In genomic region chr16:17558811-17559210, GRCm38 (mm10) we compare ENCODE assay signal across 10 mouse cellular contexts. TPM values are rescaled to one million over a fixed set of nuclear protein-coding genes. Genes with fewer than 3 reads are reported as not detected.
DNase-seq lines count a peak whose midpoint lies in the region; ATAC-seq and TF ChIP-seq lines count a peak whose summit lies in the region.
"Had no signal": no experiment of that assay in that cellular context is flagged by ENCODE, and none has a peak within 500 bp of the region (broad histone marks: within the 10 kb centered on the region; RNA-seq: fewer than 3 reads in every experiment).

No protein-coding gene starts in this region.

- 0 out of 2 replicates have a peak overlapping the region, but pooled peaks have one; percentile 9 for H3K9ac ChIP-seq in lung, embryonic 14.5 days
- H3K9ac ChIP-seq in embryonic facial prominence, embryonic 12.5 days: no peak overlapping the region
- H3K9ac ChIP-seq in limb, embryonic 14.5 days (ENCODE audit: low read depth, low read length, severe bottlenecking): 0 out of 2 replicates have a peak overlapping the region, but pooled peaks have one; percentile 7
- 0 out of 2 replicates have a peak overlapping the region, but pooled peaks have one; percentile 17 for H3K9ac ChIP-seq in neural tube, embryonic 15.5 days (replicated peaks)

- TF ChIP-seq CTCF in lung, embryonic 14.5 days (IDR thresholded peaks at IDR 0.05; ENCODE audit: low read depth): no peak

- no peaks in the 10 kb centered on the region for H3K27me3 ChIP-seq in lung, embryonic 14.5 days (ENCODE audit: insufficient read depth, low read length)
- H3K27me3 ChIP-seq in embryonic facial prominence, embryonic 12.5 days: peaks cover 18% of the 10 kb centered on the region
- H3K27me3 ChIP-seq in limb, embryonic 14.5 days (ENCODE audit: control insufficient read depth, insufficient read depth, low read length): peaks cover 5% of the 10 kb centered on the region; the same call in 1 of the 2 replicates
- peaks cover 29% of the 10 kb centered on the region; the same call in 1 of the 2 replicates for H3K27me3 ChIP-seq in neural tube, embryonic 15.5 days (replicated peaks)

- DNase-seq in lung, embryonic 14.5 days: peak; percentile 59
- DNase-seq in lung, postnatal 10 days: no peak
- no peak for DNase-seq in limb, embryonic 14.5 days (ENCODE audit: low spot score)
- DNase-seq in cerebellum, adult 8-10 months: no peak
- no peak for DNase-seq in right cerebral cortex, postnatal 36 days (ENCODE audit: low spot score in 2 of 2)
- DNase-seq in adrenal gland, postnatal 25 days: no peak
- DNase-seq: gastrocnemius, postnatal 36 days; thymus, adult 2 months had no signal

- H3K9me3 ChIP-seq in lung, embryonic 14.5 days (ENCODE audit: low read depth, low read length): no peaks in the 10 kb centered on the region
- H3K9me3 ChIP-seq in embryonic facial prominence, embryonic 12.5 days: no peaks in the 10 kb centered on the region
- no peaks in the 10 kb centered on the region for H3K9me3 ChIP-seq in limb, embryonic 14.5 days (ENCODE audit: control insufficient read depth, low read length)
- no peaks in the 10 kb centered on the region for H3K9me3 ChIP-seq in neural tube, embryonic 15.5 days (replicated peaks)

- WGBS in lung, embryonic 14.5 days: 2% methylated on average over 5 of the region's 5 CpGs
- WGBS in embryonic facial prominence, embryonic 12.5 days: 1% methylated on average over 5 of the region's 5 CpGs
- WGBS in limb, embryonic 14.5 days: 3% methylated on average over 5 of the region's 5 CpGs
- 1% methylated on average over 5 of the region's 5 CpGs for WGBS in neural tube, embryonic 15.5 days

- peak; percentile 5; the same call in 1 of the 2 replicates for ATAC-seq in lung, embryonic 14.5 days (ENCODE audit: insufficient read depth)
- no peak for ATAC-seq in embryonic facial prominence, embryonic 12.5 days (ENCODE audit: insufficient number of reproducible peaks, insufficient read depth, low FRiP score, low TSS enrichment)
- no peak for ATAC-seq in limb, embryonic 14.5 days (ENCODE audit: low FRiP score, low read depth)
- ATAC-seq in neural tube, embryonic 15.5 days (ENCODE audit: low FRiP score): no peak

- peak overlapping the region; percentile 26; the same call in 1 of the 2 replicates for H3K27ac ChIP-seq in lung, embryonic 14.5 days (ENCODE audit: low read depth)
- H3K27ac ChIP-seq in embryonic facial prominence, embryonic 12.5 days: no peak overlapping the region
- no peak overlapping the region for H3K27ac ChIP-seq in limb, embryonic 14.5 days (replicated peaks; ENCODE audit: low read depth, low read length)
- H3K27ac ChIP-seq in neural tube, embryonic 15.5 days (replicated peaks): no peak overlapping the region

- no peaks in the 10 kb centered on the region for H3K36me3 ChIP-seq in lung, embryonic 14.5 days (ENCODE audit: insufficient read depth)
- no peaks in the 10 kb centered on the region for H3K36me3 ChIP-seq in embryonic facial prominence, embryonic 12.5 days
- H3K36me3 ChIP-seq in limb, embryonic 14.5 days (ENCODE audit: control insufficient read depth, insufficient read depth, low read length): no peaks in the 10 kb centered on the region
- H3K36me3 ChIP-seq in neural tube, embryonic 15.5 days: no peaks in the 10 kb centered on the region

- no peak overlapping the region for H3K4me3 ChIP-seq in lung, embryonic 14.5 days (ENCODE audit: low read depth, low read length)
- no peak overlapping the region for H3K4me3 ChIP-seq in embryonic facial prominence, embryonic 12.5 days
- H3K4me3 ChIP-seq in limb, embryonic 14.5 days (replicated peaks; ENCODE audit: low read length): no peak overlapping the region
- no peak overlapping the region for H3K4me3 ChIP-seq in neural tube, embryonic 15.5 days (replicated peaks)

- peak overlapping the region; percentile 29 for H3K4me2 ChIP-seq in lung, embryonic 14.5 days
- H3K4me2 ChIP-seq in embryonic facial prominence, embryonic 12.5 days (replicated peaks): peak overlapping the region; percentile 25
- H3K4me2 ChIP-seq in limb, embryonic 14.5 days (replicated peaks; ENCODE audit: low read depth, low read length, severe bottlenecking): 0 out of 2 replicates have a peak overlapping the region, but pooled peaks have one; percentile 15
- H3K4me2 ChIP-seq in neural tube, embryonic 15.5 days: peak overlapping the region; percentile 17

- H3K4me1 ChIP-seq in lung, embryonic 14.5 days (ENCODE audit: insufficient read depth): peaks cover 13% of the 10 kb centered on the region; the same call in 1 of the 2 replicates
- peaks cover 45% of the 10 kb centered on the region for H3K4me1 ChIP-seq in embryonic facial prominence, embryonic 12.5 days
- H3K4me1 ChIP-seq in limb, embryonic 14.5 days (ENCODE audit: control insufficient read depth, insufficient read depth, low read length): peaks cover 29% of the 10 kb centered on the region
- peaks cover 36% of the 10 kb centered on the region for H3K4me1 ChIP-seq in neural tube, embryonic 15.5 days

- no peak for TF ChIP-seq POLR2A in limb, embryonic 14.5 days (IDR thresholded peaks at IDR 0.05; ENCODE audit: borderline replicate concordance, extremely low read depth, insufficient read depth, insufficient read length)

RNA-seq across cellular contexts. Expression of gene Lrrc74b, which starts 2.2 kb away (rescaled TPM):
- 0.31 and 0.42 TPM in 2 replicates for polyA plus RNA-seq in lung, embryonic 14.5 days (2014; fragmentation: Nextera tagmentation; extraction: Ambion mirVana)
- not detected in 2 replicates for polyA plus RNA-seq in embryonic facial prominence, embryonic 12.5 days (2016; fragmentation: Nextera tagmentation; extraction: Ambion mirVana)
- 0.08 and 0.23 TPM in 2 replicates for polyA plus RNA-seq in limb, embryonic 14.5 days (2012; rRNA removed)
- polyA plus RNA-seq in limb, embryonic 14.5 days (2014; fragmentation: Nextera tagmentation; extraction: Ambion mirVana): 0.29 TPM in 1 of 2 replicates, not detected in the other
- 0.98 and 1.3 TPM in 2 replicates for polyA plus RNA-seq in neural tube, embryonic 15.5 days (2015; fragmentation: Nextera tagmentation; extraction: Ambion mirVana)
- total RNA-seq in adrenal gland, postnatal 25 days (2021): 0.12 TPM in 1 of 2 replicates, not detected in the other

RNA-seq across cellular contexts. Expression of gene P2rx6, which starts 2.9 kb away (rescaled TPM):
- 1.6 and 1.7 TPM in 2 replicates for polyA plus RNA-seq in lung, embryonic 14.5 days (2014; fragmentation: Nextera tagmentation; extraction: Ambion mirVana)
- 0.34 and 0.46 TPM in 2 replicates for polyA plus RNA-seq in embryonic facial prominence, embryonic 12.5 days (2016; fragmentation: Nextera tagmentation; extraction: Ambion mirVana)
- polyA plus RNA-seq in limb, embryonic 14.5 days (2012; rRNA removed): 0.92 and 0.99 TPM in 2 replicates
- polyA plus RNA-seq in limb, embryonic 14.5 days (2014; fragmentation: Nextera tagmentation; extraction: Ambion mirVana): 0.47 and 0.82 TPM in 2 replicates
- 2.6 and 2.8 TPM in 2 replicates for polyA plus RNA-seq in neural tube, embryonic 15.5 days (2015; fragmentation: Nextera tagmentation; extraction: Ambion mirVana)
- total RNA-seq in adrenal gland, postnatal 25 days (2021): 0.61 and 0.76 TPM in 2 replicates

RNA-seq across cellular contexts. Expression of gene Slc7a4, which starts 24.2 kb away (rescaled TPM):
- polyA plus RNA-seq in lung, embryonic 14.5 days (2014; fragmentation: Nextera tagmentation; extraction: Ambion mirVana): 6.2 and 8.0 TPM in 2 replicates
- 3.7 and 3.8 TPM in 2 replicates for polyA plus RNA-seq in embryonic facial prominence, embryonic 12.5 days (2016; fragmentation: Nextera tagmentation; extraction: Ambion mirVana)
- polyA plus RNA-seq in limb, embryonic 14.5 days (2012; rRNA removed): 7.7 and 14.2 TPM in 2 replicates
- polyA plus RNA-seq in limb, embryonic 14.5 days (2014; fragmentation: Nextera tagmentation; extraction: Ambion mirVana): 8.0 and 8.2 TPM in 2 replicates
- polyA plus RNA-seq in neural tube, embryonic 15.5 days (2015; fragmentation: Nextera tagmentation; extraction: Ambion mirVana): 40.4 and 46.1 TPM in 2 replicates
- 8.0 and 14.9 TPM in 2 replicates for total RNA-seq in adrenal gland, postnatal 25 days (2021)

RNA-seq across cellular contexts. Expression of gene Thap7, which starts 27.9 kb away (rescaled TPM):
- 47.4 and 51.4 TPM in 2 replicates for polyA plus RNA-seq in lung, embryonic 14.5 days (2014; fragmentation: Nextera tagmentation; extraction: Ambion mirVana)
- 66.6 and 73.1 TPM in 2 replicates for polyA plus RNA-seq in embryonic facial prominence, embryonic 12.5 days (2016; fragmentation: Nextera tagmentation; extraction: Ambion mirVana)
- 91.9 and 104 TPM in 2 replicates for polyA plus RNA-seq in limb, embryonic 14.5 days (2012; rRNA removed)
- polyA plus RNA-seq in limb, embryonic 14.5 days (2014; fragmentation: Nextera tagmentation; extraction: Ambion mirVana): 60.0 and 63.2 TPM in 2 replicates
- polyA plus RNA-seq in neural tube, embryonic 15.5 days (2015; fragmentation: Nextera tagmentation; extraction: Ambion mirVana): 58.1 and 60.8 TPM in 2 replicates
- 40.7 and 44.1 TPM in 2 replicates for total RNA-seq in adrenal gland, postnatal 25 days (2021)

RNA-seq across cellular contexts. Expression of gene Lztr1, which starts 50.3 kb away (rescaled TPM):
- polyA plus RNA-seq in lung, embryonic 14.5 days (2014; fragmentation: Nextera tagmentation; extraction: Ambion mirVana): 78.4 and 80.0 TPM in 2 replicates
- 104 and 118 TPM in 2 replicates for polyA plus RNA-seq in embryonic facial prominence, embryonic 12.5 days (2016; fragmentation: Nextera tagmentation; extraction: Ambion mirVana)
- polyA plus RNA-seq in limb, embryonic 14.5 days (2012; rRNA removed): 246 and 336 TPM in 2 replicates
- 82.6 and 87.6 TPM in 2 replicates for polyA plus RNA-seq in limb, embryonic 14.5 days (2014; fragmentation: Nextera tagmentation; extraction: Ambion mirVana)
- polyA plus RNA-seq in neural tube, embryonic 15.5 days (2015; fragmentation: Nextera tagmentation; extraction: Ambion mirVana): 118 and 129 TPM in 2 replicates
- total RNA-seq in adrenal gland, postnatal 25 days (2021): 70.0 and 74.9 TPM in 2 replicates
